Mouse (Mus musculus) frontal cortex, adult (tissue): ENCODE measurements around the gene Syp.

Experiments used
- ATAC-seq: cut with Nextera tagmentation; 2 replicates; pipeline ENCODE4 v1.9.2; 2017; ENCODE audit warnings: mild to moderate bottlenecking, moderate library complexity, mixed read lengths; ENCODE audit not compliant: low TSS enrichment

Gene Syp

GRCm38 (mm10) chrX:7638401-7639091 lies at the start of gene Syp:
Syp (plus strand) TSS chrX:7638471.
- peak; percentile 43 for ATAC-seq

GRCm38 (mm10) chrX:7595371-7595770 lies 42.9 kb upstream of the Syp start:
- peak; percentile 41; the same call in 1 of the 2 replicates for ATAC-seq

- ATAC-seq: no peak
Measured at GRCm38 (mm10) chrX:7604004-7604403, 34.3 kb upstream of the Syp start.

- ATAC-seq: peak; percentile 90
Measured at GRCm38 (mm10) chrX:7604879-7605574, 33.2 kb upstream of the Syp start, which contains the start of gene Ccdc22. Ccdc22 (minus strand) TSS chrX:7605517.

- peak; percentile 10 for ATAC-seq
Measured at GRCm38 (mm10) chrX:7605575-7605941, 32.7 kb upstream of the Syp start.

- no peak for ATAC-seq
Measured at GRCm38 (mm10) chrX:7606783-7607182, 31.5 kb upstream of the Syp start, which contains the start of gene Cacna1f. Cacna1f (plus strand) TSS chrX:7607083.

GRCm38 (mm10) chrX:7610035-7610434 lies 28.2 kb upstream of the Syp start:
- peak; percentile 16; the same call in 1 of the 2 replicates for ATAC-seq

GRCm38 (mm10) chrX:7610536-7611258 lies 27.6 kb upstream of the Syp start:
- peak; percentile 79 for ATAC-seq

GRCm38 (mm10) chrX:7617889-7618551 lies 20.3 kb upstream of the Syp start:
- no peak for ATAC-seq

GRCm38 (mm10) chrX:7632560-7632959 lies 5.7 kb upstream of the Syp start:
- no peak for ATAC-seq

- ATAC-seq: peak; percentile 86
Measured at GRCm38 (mm10) chrX:7635101-7635500, 3.2 kb upstream of the Syp start.

GRCm38 (mm10) chrX:7639536-7640325 lies 1.5 kb downstream of the Syp start:
- peak; percentile 17; the same call in 1 of the 2 replicates for ATAC-seq

GRCm38 (mm10) chrX:7640785-7641184 lies 2.5 kb downstream of the Syp start:
- ATAC-seq: no peak

GRCm38 (mm10) chrX:7645349-7645748 lies 7.1 kb downstream of the Syp start:
- peak; percentile 15; the same call in 1 of the 2 replicates for ATAC-seq

- ATAC-seq: peak; percentile 87
Measured at GRCm38 (mm10) chrX:7648671-7649304, 10.5 kb downstream of the Syp start.

GRCm38 (mm10) chrX:7657221-7657639 lies 19.0 kb downstream of the Syp start, which contains the start of gene Prickle3:
Prickle3 (plus strand) TSS chrX:7657260.
- ATAC-seq: 0 out of 2 replicates have a peak, but pooled peaks have one; percentile 42

GRCm38 (mm10) chrX:7658031-7658784 lies 19.9 kb downstream of the Syp start:
- ATAC-seq: peak; percentile 69

- no peak for ATAC-seq
Measured at GRCm38 (mm10) chrX:7658785-7659589, 20.7 kb downstream of the Syp start.

GRCm38 (mm10) chrX:7661086-7661485 lies 22.8 kb downstream of the Syp start:
- ATAC-seq: no peak
